In genomic region chr1:134426289-134426688, GRCm38 (mm10) we compare ENCODE assay signal across 19 mouse cellular contexts. TPM values are rescaled to one million over a fixed set of nuclear protein-coding genes. Genes with fewer than 3 reads are reported as not detected.
A peak's percentile ranks its signal among the peaks of the same experiment; 100 is the strongest.
DNase-seq lines count a peak whose midpoint lies in the region; ATAC-seq and TF ChIP-seq lines count a peak whose summit lies in the region.
"Had no signal": no experiment of that assay in that cellular context is flagged by ENCODE, and none has a peak within 500 bp of the region (broad histone marks: within the 10 kb centered on the region; RNA-seq: fewer than 3 reads in every experiment).

No protein-coding gene starts in this region.

- H3K4me3 ChIP-seq in lung, embryonic 15.5 days, result no peak overlapping the region
- H3K4me3 ChIP-seq in lung, adult 2 months (replicated peaks; ENCODE audit: extremely low read depth, low read depth, low read length), result no peak overlapping the region
- H3K4me3 ChIP-seq in liver, embryonic 14.5 days (ENCODE audit: insufficient read depth in 1 of 2, low read depth in 2 of 2, low read length in 2 of 2), result peak overlapping the region in 1 of 2 experiments; percentile 42; a peak in 3 of 4 replicates
- no peak overlapping the region for H3K4me3 ChIP-seq in stomach, embryonic 16.5 days (replicated peaks; ENCODE audit: low read length)
- no peak overlapping the region for H3K4me3 ChIP-seq in hindbrain, embryonic 11.5 days (ENCODE audit: low read depth, low read length)
- H3K4me3 ChIP-seq: hindbrain, embryonic 15.5 days; myocyte had no signal

- H3K9me3 ChIP-seq in lung, embryonic 15.5 days, result no peaks in the 10 kb centered on the region
- no peaks in the 10 kb centered on the region for H3K9me3 ChIP-seq in liver, embryonic 14.5 days (ENCODE audit: control insufficient read depth, low read length)
- no peaks in the 10 kb centered on the region for H3K9me3 ChIP-seq in stomach, embryonic 16.5 days (replicated peaks; ENCODE audit: control insufficient read depth, low read length)
- no peaks in the 10 kb centered on the region for H3K9me3 ChIP-seq in hindbrain, embryonic 11.5 days (ENCODE audit: control insufficient read depth, low read length)
- H3K9me3 ChIP-seq: hindbrain, embryonic 15.5 days had no signal

- ATAC-seq in lung, embryonic 15.5 days (ENCODE audit: borderline replicate concordance, extremely low read depth, low FRiP score, low TSS enrichment), result peak; percentile 64; the same call in 1 of the 2 replicates
- ATAC-seq in liver, embryonic 14.5 days (ENCODE audit: insufficient read depth), result peak; percentile 99
- ATAC-seq in stomach, embryonic 16.5 days (ENCODE audit: insufficient read depth, low FRiP score), result peak; percentile 78; the same call in 1 of the 2 replicates
- no peak for ATAC-seq in hindbrain, embryonic 11.5 days (ENCODE audit: low FRiP score)

- no peak for TF ChIP-seq CTCF in lung, adult 2 months (IDR thresholded peaks at IDR 0.05; ENCODE audit: insufficient read depth, low read length)
- peak; percentile 38 for TF ChIP-seq CTCF in liver, embryonic 14.5 days (IDR thresholded peaks at IDR 0.05; ENCODE audit: low read depth)

- DNase-seq in lung, adult 2 months, result no peak
- DNase-seq in c-Kit-positive CD71-positive TER-119-positive erythroid progenitor cells, embryonic 14.5 days (ENCODE audit: low spot score), result peak; percentile 95
- peak; percentile 93 to 98 (median 93) for DNase-seq in liver, embryonic 14.5 days (ENCODE audit: low read depth in 3 of 3, low spot score in 3 of 3)
- DNase-seq in gastrocnemius, adult 8-10 months (ENCODE audit: low spot score in 2 of 2), result no peak
- DNase-seq in hindbrain, embryonic 11.5 days (ENCODE audit: low spot score), result no peak
- DNase-seq: adrenal gland, adult 2 months; cerebellum, adult 18-20 months; lung, adult 18-20 months; right cerebral cortex, postnatal 4 days; thymus, postnatal 14 days had no signal

- no peaks in the 10 kb centered on the region for H3K27me3 ChIP-seq in lung, embryonic 15.5 days
- H3K27me3 ChIP-seq in liver, embryonic 14.5 days (ENCODE audit: control insufficient read depth, insufficient read depth, low read length), result no peaks in the 10 kb centered on the region
- H3K27me3 ChIP-seq in stomach, embryonic 16.5 days (ENCODE audit: control insufficient read depth, insufficient read depth, low read length), result no peaks in the 10 kb centered on the region
- no peaks in the 10 kb centered on the region for H3K27me3 ChIP-seq in hindbrain, embryonic 11.5 days (ENCODE audit: control insufficient read depth, insufficient read depth, low read length)
- H3K27me3 ChIP-seq: hindbrain, embryonic 15.5 days had no signal

- WGBS in lung, embryonic 15.5 days, result 59% methylated on average over 5 of the region's 5 CpGs
- 60% methylated on average over 5 of the region's 5 CpGs for WGBS in lung, adult 2 months
- WGBS in liver, embryonic 14.5 days (ENCODE audit: insufficient replicate concordance), result 17% methylated on average over 5 of the region's 5 CpGs
- 79% methylated on average over 5 of the region's 5 CpGs for WGBS in stomach, embryonic 16.5 days
- WGBS in hindbrain, embryonic 11.5 days, result 79% methylated on average over 5 of the region's 5 CpGs

- no peak overlapping the region for H3K27ac ChIP-seq in lung, embryonic 15.5 days
- peak overlapping the region; percentile 96 for H3K27ac ChIP-seq in liver, embryonic 14.5 days
- H3K27ac ChIP-seq in stomach, embryonic 16.5 days (ENCODE audit: low read length), result no peak overlapping the region
- H3K27ac ChIP-seq in hindbrain, embryonic 11.5 days (ENCODE audit: low read depth, low read length), result no peak overlapping the region
- H3K27ac ChIP-seq: hindbrain, embryonic 15.5 days had no signal

- H3K9ac ChIP-seq in lung, embryonic 15.5 days, result no peak overlapping the region
- peak overlapping the region; percentile 62 for H3K9ac ChIP-seq in liver, embryonic 14.5 days (replicated peaks)
- no peak overlapping the region for H3K9ac ChIP-seq in stomach, embryonic 16.5 days (ENCODE audit: low read length)
- H3K9ac ChIP-seq in hindbrain, embryonic 11.5 days (ENCODE audit: low read depth, low read length), result no peak overlapping the region
- H3K9ac ChIP-seq: hindbrain, embryonic 15.5 days had no signal

- peaks cover 80% of the 10 kb centered on the region for H3K36me3 ChIP-seq in lung, embryonic 15.5 days
- H3K36me3 ChIP-seq in liver, embryonic 14.5 days (replicated peaks; ENCODE audit: control insufficient read depth, insufficient read depth, low read depth), result peaks cover 79% of the 10 kb centered on the region
- peaks cover 31% of the 10 kb centered on the region for H3K36me3 ChIP-seq in stomach, embryonic 16.5 days (ENCODE audit: control insufficient read depth, insufficient read depth, low read length)
- H3K36me3 ChIP-seq in hindbrain, embryonic 11.5 days (ENCODE audit: control insufficient read depth, insufficient read depth, low read length), result 0 out of 2 replicates have a peak, but pooled peaks cover 9% of the 10 kb centered on the region

- TF ChIP-seq EP300 in liver, embryonic 14.5 days (IDR thresholded peaks at IDR 0.05; ENCODE audit: low read depth), result peak; percentile 98

- H3K4me1 ChIP-seq in lung, embryonic 15.5 days, result peaks cover 6% of the 10 kb centered on the region
- 0 out of 2 replicates have a peak, but pooled peaks cover 4% of the 10 kb centered on the region for H3K4me1 ChIP-seq in lung, adult 2 months (ENCODE audit: control insufficient read depth, insufficient read depth, low read length)
- peaks cover 53 to 57% of the 10 kb centered on the region in 2 experiments for H3K4me1 ChIP-seq in liver, embryonic 14.5 days (replicated peaks; ENCODE audit: control insufficient read depth in 2 of 2, insufficient read depth in 2 of 2, low read length in 1 of 2)
- peaks cover 8% of the 10 kb centered on the region; the same call in 1 of the 2 replicates for H3K4me1 ChIP-seq in stomach, embryonic 16.5 days (ENCODE audit: control insufficient read depth, insufficient read depth, low read length)
- no peaks in the 10 kb centered on the region for H3K4me1 ChIP-seq in hindbrain, embryonic 11.5 days (replicated peaks; ENCODE audit: control insufficient read depth, insufficient read depth, low read length)
- H3K4me1 ChIP-seq: hindbrain, embryonic 15.5 days had no signal

- no peak overlapping the region for H3K4me2 ChIP-seq in lung, embryonic 15.5 days
- H3K4me2 ChIP-seq in liver, embryonic 14.5 days (ENCODE audit: low read depth), result peak overlapping the region; percentile 78
- no peak overlapping the region for H3K4me2 ChIP-seq in stomach, embryonic 16.5 days (ENCODE audit: low read depth, low read length)
- no peak overlapping the region for H3K4me2 ChIP-seq in hindbrain, embryonic 11.5 days (replicated peaks; ENCODE audit: low read depth, low read length)
- H3K4me2 ChIP-seq: hindbrain, embryonic 15.5 days had no signal

- no peak for TF ChIP-seq POLR2A in lung, adult 2 months (IDR thresholded peaks at IDR 0.05; ENCODE audit: borderline replicate concordance, extremely low read depth, low read depth, low read length)

RNA-seq across cellular contexts. Expression of gene Adipor1, which starts 11.1 kb away (rescaled TPM):
- 89.4 and 90.3 TPM in 2 replicates for polyA plus RNA-seq in lung, embryonic 15.5 days (2015; fragmentation: Nextera tagmentation; extraction: Ambion mirVana)
- polyA plus RNA-seq in lung, adult 2 months (2012; rRNA removed), result 134 and 155 TPM in 2 replicates
- polyA plus RNA-seq in liver, embryonic 14.5 days (2012; rRNA removed), result 56.1 and 59.6 TPM in 2 replicates
- polyA plus RNA-seq in liver, embryonic 14.5 days (2014; fragmentation: Nextera tagmentation; extraction: Ambion mirVana), result 126 and 134 TPM in 2 replicates
- 88.7 and 97.7 TPM in 2 replicates for polyA plus RNA-seq in stomach, embryonic 16.5 days (2015; fragmentation: Nextera tagmentation; extraction: Ambion mirVana)
- total RNA-seq in gastrocnemius, adult 8-10 months (2022), result 100 to 1,000 TPM; 196 to 235 (median 208) TPM
- 77.7 and 81.7 TPM in 2 replicates for polyA plus RNA-seq in hindbrain, embryonic 11.5 days (2014; fragmentation: Nextera tagmentation; extraction: Ambion mirVana)

RNA-seq across cellular contexts. Expression of gene Cyb5r1, which starts 20.9 kb away (rescaled TPM):
- 39.7 and 42.9 TPM in 2 replicates for polyA plus RNA-seq in lung, embryonic 15.5 days (2015; fragmentation: Nextera tagmentation; extraction: Ambion mirVana)
- 41.6 and 59.5 TPM in 2 replicates for polyA plus RNA-seq in lung, adult 2 months (2012; rRNA removed)
- polyA plus RNA-seq in liver, embryonic 14.5 days (2012; rRNA removed), result 13.0 and 14.9 TPM in 2 replicates
- 10.8 and 10.9 TPM in 2 replicates for polyA plus RNA-seq in liver, embryonic 14.5 days (2014; fragmentation: Nextera tagmentation; extraction: Ambion mirVana)
- polyA plus RNA-seq in stomach, embryonic 16.5 days (2015; fragmentation: Nextera tagmentation; extraction: Ambion mirVana), result 39.7 and 41.5 TPM in 2 replicates
- 10 to 100 TPM; 79.7 to 98.2 (median 83.9) TPM for total RNA-seq in gastrocnemius, adult 8-10 months (2022)
- 26.1 and 26.7 TPM in 2 replicates for polyA plus RNA-seq in hindbrain, embryonic 11.5 days (2014; fragmentation: Nextera tagmentation; extraction: Ambion mirVana)

RNA-seq across cellular contexts. Expression of gene Klhl12, which starts 29.0 kb away (rescaled TPM):
- 27.3 and 29.3 TPM in 2 replicates for polyA plus RNA-seq in lung, embryonic 15.5 days (2015; fragmentation: Nextera tagmentation; extraction: Ambion mirVana)
- polyA plus RNA-seq in lung, adult 2 months (2012; rRNA removed), result 5.4 and 8.5 TPM in 2 replicates
- polyA plus RNA-seq in liver, embryonic 14.5 days (2012; rRNA removed), result 12.1 and 17.9 TPM in 2 replicates
- polyA plus RNA-seq in liver, embryonic 14.5 days (2014; fragmentation: Nextera tagmentation; extraction: Ambion mirVana), result 28.0 and 31.6 TPM in 2 replicates
- 23.1 and 23.7 TPM in 2 replicates for polyA plus RNA-seq in stomach, embryonic 16.5 days (2015; fragmentation: Nextera tagmentation; extraction: Ambion mirVana)
- total RNA-seq in gastrocnemius, adult 8-10 months (2022), result 10 to 100 TPM; 19.0 to 22.2 (median 19.5) TPM
- 26.4 and 32.9 TPM in 2 replicates for polyA plus RNA-seq in hindbrain, embryonic 11.5 days (2014; fragmentation: Nextera tagmentation; extraction: Ambion mirVana)

RNA-seq across cellular contexts. Expression of gene 4933406M09Rik, which starts 40.5 kb away (rescaled TPM):
- polyA plus RNA-seq in lung, embryonic 15.5 days (2015; fragmentation: Nextera tagmentation; extraction: Ambion mirVana), result not detected in 2 replicates
- not detected in 2 replicates for polyA plus RNA-seq in lung, adult 2 months (2012; rRNA removed)
- not detected in 2 replicates for polyA plus RNA-seq in liver, embryonic 14.5 days (2012; rRNA removed)
- not detected in 2 replicates for polyA plus RNA-seq in liver, embryonic 14.5 days (2014; fragmentation: Nextera tagmentation; extraction: Ambion mirVana)
- polyA plus RNA-seq in stomach, embryonic 16.5 days (2015; fragmentation: Nextera tagmentation; extraction: Ambion mirVana), result not detected in 2 replicates
- total RNA-seq in gastrocnemius, adult 8-10 months (2022), result not detected
- not detected in 2 replicates for polyA plus RNA-seq in hindbrain, embryonic 11.5 days (2014; fragmentation: Nextera tagmentation; extraction: Ambion mirVana)
- total RNA-seq: adrenal gland, adult 2 months; gastrocnemius, adult 18-20 months; left cerebral cortex, postnatal 14 days had no signal
- polyA plus RNA-seq: adrenal gland, adult 2 months; forebrain, embryonic 11.5 days; heart, embryonic 14.5 days; hindbrain, embryonic 15.5 days; kidney, embryonic 14.5 days; myocyte had no signal

Comparison
In these comparisons a context has a peak if more than half of its experiments do, and no peak if none do; other contexts are left out.
1. DNase-seq: peak in c-Kit-positive CD71-positive TER-119-positive erythroid progenitor cells, embryonic 14.5 days (single experiment) and liver, embryonic 14.5 days (3 of 3); none in lung, adult 2 months (single experiment), gastrocnemius, adult 8-10 months (0 of 2) and hindbrain, embryonic 11.5 days (single experiment).